Mouse (Mus musculus): ENCODE data around the gene Snd1.

DNA sequence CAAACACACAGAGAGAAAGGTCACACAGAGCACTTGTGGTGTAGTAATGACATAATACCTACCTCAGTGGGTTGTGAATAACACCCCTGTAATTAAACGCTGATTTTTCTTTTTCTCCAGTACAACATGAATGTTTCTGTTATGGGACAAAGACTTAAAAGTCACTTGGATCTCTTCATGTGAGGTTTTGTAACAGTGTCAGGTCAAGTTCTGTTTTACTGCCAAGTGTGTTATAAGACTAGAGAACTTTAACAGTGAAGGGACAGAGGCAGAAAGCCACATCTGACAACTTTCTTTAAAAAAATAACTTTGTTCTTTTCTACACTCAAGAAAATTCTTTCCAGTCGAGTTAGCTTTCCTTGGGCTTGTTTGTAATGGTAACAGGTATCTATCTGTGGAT is 97.0 kb downstream of the Snd1 start:
- TF ChIP-seq CTCF (IDR thresholded peaks at IDR 0.05; ENCODE audit: low read depth) (no peak), EP300 (IDR thresholded peaks at IDR 0.05; ENCODE audit: low read depth) (no peak)
